Mouse (Mus musculus) CD4-positive helper T cell, adult 2 months (primary cell): Measurements from ENCODE around the gene Epb41l3.
"Not testable (repeated sequence)": the region's sequence is repeated elsewhere in the genome, so short reads cannot be mapped to it uniquely, and the experiment has no call there.

Experiments used
- DNase-seq: peaks from one replicate; pipeline ENCODE4 v3.0.0-alpha.2; 2012; ENCODE audit warnings: low read depth, missing footprints, low spot score

Gene Epb41l3

GRCm38 (mm10) chr17:69105799-69106401 is 30.4 kb downstream of the Epb41l3 start:
- no peak for DNase-seq

- no peak for DNase-seq
These were observed 33.7 kb downstream of the Epb41l3 start for GRCm38 (mm10) chr17:69109216-69109615.

- no peak for DNase-seq
These were observed 36.7 kb downstream of the Epb41l3 start for GRCm38 (mm10) chr17:69112232-69112631.

GRCm38 (mm10) chr17:69119183-69119582 is 43.7 kb downstream of the Epb41l3 start:
- no peak for DNase-seq

- no peak for DNase-seq
These were observed 45.3 kb downstream of the Epb41l3 start for GRCm38 (mm10) chr17:69120533-69121358.

- not testable (repeated sequence) for DNase-seq
These were observed 46.9 kb downstream of the Epb41l3 start for GRCm38 (mm10) chr17:69122403-69122802.

- DNase-seq: no peak
These were observed 52.0 kb downstream of the Epb41l3 start for GRCm38 (mm10) chr17:69127436-69127835.

GRCm38 (mm10) chr17:69127981-69128380 is 52.5 kb downstream of the Epb41l3 start:
- DNase-seq: no peak

GRCm38 (mm10) chr17:69129434-69129833 is 54.0 kb downstream of the Epb41l3 start:
- no peak for DNase-seq

- no peak for DNase-seq
These were observed 67.5 kb downstream of the Epb41l3 start for GRCm38 (mm10) chr17:69143017-69143416.

- no peak for DNase-seq
These were observed 75.3 kb downstream of the Epb41l3 start for GRCm38 (mm10) chr17:69150826-69151225.

- DNase-seq: no peak
These were observed 75.8 kb downstream of the Epb41l3 start for GRCm38 (mm10) chr17:69151281-69151680.

- no peak for DNase-seq
These were observed 79.6 kb downstream of the Epb41l3 start for GRCm38 (mm10) chr17:69155034-69155433.

- DNase-seq: no peak
These were observed 81.1 kb downstream of the Epb41l3 start for GRCm38 (mm10) chr17:69156522-69157100.

GRCm38 (mm10) chr17:69157101-69157808 is 81.8 kb downstream of the Epb41l3 start:
- DNase-seq: no peak

GRCm38 (mm10) chr17:69157809-69158185 is 82.3 kb downstream of the Epb41l3 start:
- no peak for DNase-seq

- no peak for DNase-seq
These were observed 83.2 kb downstream of the Epb41l3 start for GRCm38 (mm10) chr17:69158690-69159089.

GRCm38 (mm10) chr17:69162731-69163130 is 87.2 kb downstream of the Epb41l3 start:
- no peak for DNase-seq

GRCm38 (mm10) chr17:69176949-69177501 is 101.5 kb downstream of the Epb41l3 start:
- DNase-seq: no peak

GRCm38 (mm10) chr17:69177954-69178353 is 102.5 kb downstream of the Epb41l3 start:
- DNase-seq: no peak

GRCm38 (mm10) chr17:69180905-69181559 is 105.5 kb downstream of the Epb41l3 start:
- DNase-seq: no peak
